Mouse (Mus musculus) G1E (cell line): ENCODE measurements around the gene Adra2a.

Experiments used
- CTCF ChIP-seq: IDR thresholded peaks from 2 replicates; pipeline ENCODE4 v1.5.1; 2012; ENCODE audit warnings: low read depth, low read length, inconsistent platforms, mixed read lengths
- GATA1 ChIP-seq: IDR thresholded peaks from 2 replicates; pipeline ENCODE4 v1.6.1; 2012; ENCODE audit warnings: borderline replicate concordance, low read length, inconsistent platforms, mixed read lengths
- POLR2AphosphoS5 ChIP-seq: IDR thresholded peaks from 2 replicates; pipeline ENCODE4 v1.6.1; 2012; ENCODE audit warnings: low read depth, low read length, inconsistent platforms; ENCODE audit not compliant: insufficient replicate concordance
- TAL1 ChIP-seq: conservative IDR thresholded peaks from 2 replicates; pipeline ENCODE4 v1.6.1; 2012; ENCODE audit warnings: low read depth, low read length, inconsistent platforms, mixed read lengths

DNA sequence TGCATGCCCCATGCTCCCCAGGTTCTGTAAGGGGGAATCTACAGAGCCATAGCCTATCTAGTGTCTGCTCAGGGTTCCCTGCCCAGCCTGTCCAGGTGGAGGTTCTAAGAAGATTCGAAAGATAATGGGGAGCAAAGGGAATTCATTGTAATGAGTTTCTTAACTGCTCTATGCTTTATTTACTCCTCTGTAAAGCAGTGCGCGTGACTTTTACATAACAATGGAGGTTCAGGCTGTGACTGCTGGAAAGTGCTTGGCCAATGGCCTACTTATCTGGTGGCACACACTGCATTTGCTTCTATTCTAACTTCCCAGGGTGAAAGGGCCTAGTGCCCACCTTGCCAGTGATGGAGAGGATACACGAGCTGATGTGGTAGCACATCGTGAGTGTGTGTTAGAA is 11.9 kb downstream of the Adra2a start:
- no peak for TF ChIP-seq CTCF
- no peak for TF ChIP-seq GATA1
- no peak for TF ChIP-seq TAL1
- TF ChIP-seq POLR2AphosphoS5 = no peak
